Mouse (Mus musculus) liver, adult 2 months (tissue): ENCODE results near the gene Plaa. TPM values are rescaled to one million over a fixed set of nuclear protein-coding genes. Genes with fewer than 3 reads are reported as not detected.
A peak's percentile ranks its signal among the peaks of the same experiment; 100 is the strongest.

Experiments
- DNase-seq: peaks from one replicate; pipeline ENCODE4 v3.0.0-alpha.2; 2011; ENCODE audit warnings: low read depth, low spot score; ENCODE audit errors: extremely low read depth
- H3K27ac ChIP-seq: fragments of 200-500 bp; replicated peaks from 2 replicates; pipeline ENCODE4 v1.5.1; 2012; ENCODE audit warnings: low read depth, mild to moderate bottlenecking, control low read depth, inconsistent platforms, low read length; ENCODE audit not compliant: insufficient read depth
- H3K27me3 ChIP-seq: fragments of 200-500 bp; 2 replicates; pipeline ENCODE4 v1.6.1; 2012; ENCODE audit warnings: mild to moderate bottlenecking, moderate library complexity, low read length, inconsistent platforms; ENCODE audit not compliant: control insufficient read depth, insufficient read depth
- H3K36me3 ChIP-seq: fragments of 200-500 bp; 2 replicates; pipeline ENCODE4 v1.6.1; 2012; ENCODE audit warnings: low read length, inconsistent platforms; ENCODE audit not compliant: control insufficient read depth, insufficient read depth
- H3K4me1 ChIP-seq: fragments of 200-500 bp; 2 replicates; pipeline ENCODE4 v1.6.1; 2011; ENCODE audit warnings: low read length; ENCODE audit not compliant: control insufficient read depth, insufficient read depth
- H3K4me3 ChIP-seq: fragments of 200-500 bp; 2 replicates; pipeline ENCODE4 v1.5.1; 2011; ENCODE audit warnings: low read depth, mild to moderate bottlenecking, control low read depth, low read length, moderate library complexity; ENCODE audit not compliant: insufficient read depth
- H3K79me2 ChIP-seq: fragments of 200-500 bp; 2 replicates; pipeline ENCODE4 v1.6.1; 2012; ENCODE audit warnings: inconsistent platforms, mild to moderate bottlenecking, low read length, moderate library complexity; ENCODE audit not compliant: control insufficient read depth, insufficient read depth
- H3K9ac ChIP-seq: fragments of 200-500 bp; 2 replicates; pipeline ENCODE4 v1.6.1; 2012; ENCODE audit warnings: low read depth, mild to moderate bottlenecking, control low read depth, inconsistent platforms, low read length
- CTCF ChIP-seq: fragments of 200-500 bp; IDR thresholded peaks from 2 replicates; pipeline ENCODE4 v1.5.1; 2011; ENCODE audit warnings: low read depth, low read length, control low read depth
- POLR2A ChIP-seq: fragments of 200-500 bp; IDR thresholded peaks from 2 replicates; pipeline ENCODE4 v1.6.1; 2011; ENCODE audit warnings: low read length, control low read depth; ENCODE audit not compliant: insufficient read depth; ENCODE audit errors: extremely low read depth
- WGBS: fragments of 180-500 bp; shearing (Covaris S2); methylation state at CpG from one replicate; pipeline ENCODE4 v1.1.7; 2018; 5-methylcytosine and 5-hydroxymethylcytosine counted together
- polyA plus RNA-seq: library from polyadenylated mRNA; depleted of rRNA; stranded (reverse); fragments of >200 nt; gene quantifications from 2 replicates; pipeline ENCODE4 v1.2.3, GENCODE M21; 2012
- total RNA-seq: library from RNA; depleted of rRNA; stranded (reverse); fragments of >200 nt; gene quantifications from 2 replicates; pipeline ENCODE4 v1.2.3, GENCODE M21; 2014

The Plaa gene
- total and polyA plus RNA-seq, 2 experiments, result 26.1 to 46.7 TPM

DNA sequence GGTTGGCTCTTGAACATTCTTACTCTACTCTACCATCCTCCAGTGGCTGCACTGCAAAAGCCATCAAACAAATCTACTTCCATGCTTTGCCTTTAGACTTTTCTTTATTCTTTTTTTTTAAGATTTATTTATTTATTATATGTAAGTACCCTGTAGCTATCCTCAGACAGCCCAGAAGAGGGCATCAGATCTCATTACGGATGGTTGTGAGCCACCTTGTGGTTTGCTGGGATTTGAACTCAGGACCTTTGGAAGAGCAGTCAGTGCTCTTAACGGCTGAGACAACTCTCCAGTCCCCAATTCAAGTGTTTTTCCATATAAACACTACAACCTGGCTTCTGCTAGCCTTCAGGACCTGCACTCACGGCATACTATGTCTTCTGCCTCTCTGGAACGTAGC is 1.6 kb downstream of the Plaa start:
- 82% methylated on average over 4 of the region's 4 CpGs for WGBS
- Histone ChIP-seq H3K4me3 (no peak overlapping the region), H3K27me3 (no peaks in the 10 kb centered on the region), H3K79me2 (peaks cover 19% of the 10 kb centered on the region; the same call in 1 of the 2 replicates), H3K4me1 (peaks cover 2% of the 10 kb centered on the region), H3K9ac (no peak overlapping the region), H3K36me3 (no peaks in the 10 kb centered on the region), H3K27ac (no peak overlapping the region)
- TF ChIP-seq POLR2A (no peak), CTCF (no peak)
- DNase-seq, result no peak

DNA sequence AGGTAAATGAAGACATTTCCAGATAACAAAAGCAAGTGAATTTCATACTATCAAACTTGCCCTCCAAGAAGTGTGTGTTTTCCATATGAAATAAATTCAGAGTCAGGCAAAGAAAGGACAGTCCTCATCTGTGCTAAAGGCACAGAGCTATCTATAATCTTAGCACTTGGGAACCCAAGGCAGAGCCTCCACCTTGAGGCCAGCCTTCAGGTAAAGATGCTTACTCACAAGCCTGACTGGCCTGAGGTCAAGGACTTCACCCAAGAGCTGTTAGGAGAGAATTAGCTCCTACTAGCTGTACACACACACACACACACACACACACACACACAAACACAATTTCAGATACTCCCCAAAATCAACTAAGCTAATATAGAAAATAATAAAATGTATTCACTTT is 10.3 kb downstream of the Plaa start:
- Histone ChIP-seq H3K36me3 (0 out of 2 replicates have a peak, but pooled peaks cover 1% of the 10 kb centered on the region), H3K27ac (no peak overlapping the region), H3K9ac (no peak overlapping the region), H3K4me1 (peaks cover 10% of the 10 kb centered on the region), H3K27me3 (no peaks in the 10 kb centered on the region), H3K79me2 (peaks cover 32% of the 10 kb centered on the region; the same call in 1 of the 2 replicates), H3K4me3 (no peak overlapping the region)
- DNase-seq, result peak; percentile 24
- TF ChIP-seq CTCF (no peak), POLR2A (no peak)

DNA sequence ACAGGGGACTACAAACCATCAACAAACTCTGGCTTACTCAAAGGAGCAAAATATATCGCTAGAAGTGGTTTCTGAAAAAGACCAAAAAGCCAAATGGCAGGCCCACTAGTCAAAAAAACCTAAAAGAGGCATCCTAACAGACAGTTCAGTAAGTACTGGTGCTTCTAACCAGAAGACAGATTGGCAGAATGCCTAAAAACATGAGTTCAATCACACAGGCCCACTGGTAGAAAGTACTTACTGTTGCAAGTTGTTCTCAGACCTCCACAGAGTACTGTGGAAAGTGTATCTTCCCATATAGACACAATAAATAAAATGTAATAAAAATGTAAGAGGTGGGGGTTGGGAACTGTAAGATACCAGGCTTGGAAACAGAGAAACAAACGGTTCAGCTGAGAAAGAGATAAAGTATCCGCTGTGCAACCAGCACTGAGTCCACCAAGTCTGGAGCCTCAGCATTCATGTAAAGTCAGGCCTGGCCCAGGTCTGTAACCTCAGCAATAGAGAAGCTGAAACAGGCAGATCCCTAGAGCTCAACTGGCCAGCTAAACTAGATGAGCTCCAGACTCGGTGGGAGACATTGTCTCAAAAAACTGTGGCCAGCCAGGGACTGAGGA is 11.2 kb downstream of the Plaa start:
- DNase-seq, result peak; percentile 37

DNA sequence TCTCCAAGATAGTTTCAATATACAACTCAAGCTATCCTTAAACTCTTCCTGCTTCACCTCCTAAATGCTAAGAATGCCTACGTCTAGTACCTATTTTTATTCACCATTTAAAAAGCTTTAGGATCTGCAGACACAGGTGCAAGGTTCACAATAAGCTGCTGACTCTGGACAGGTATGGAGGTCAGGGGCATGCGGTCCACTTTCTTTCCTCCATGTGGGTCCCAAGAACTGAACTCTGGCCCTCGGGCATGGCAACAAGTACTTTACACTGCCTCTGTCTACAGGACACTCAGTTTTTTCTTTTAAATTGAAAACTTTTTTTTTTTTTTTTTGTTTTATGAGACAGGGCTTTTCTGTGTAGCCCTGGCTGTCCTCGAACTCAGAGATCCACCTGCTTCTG is 30.4 kb downstream of the Plaa start:
- TF ChIP-seq CTCF (no peak), POLR2A (no peak)
- H3K27ac ChIP-seq, result no peak overlapping the region

More for the DNA sequence above, 11.2 kb downstream of the Plaa start:
- WGBS, result 54% methylated on average over 4 of the region's 4 CpGs
- Histone ChIP-seq H3K4me3 (no peak overlapping the region), H3K9ac (no peak overlapping the region), H3K27me3 (no peaks in the 10 kb centered on the region), H3K79me2 (peaks cover 31% of the 10 kb centered on the region; the same call in 1 of the 2 replicates), H3K4me1 (peaks cover 10% of the 10 kb centered on the region), H3K27ac (no peak overlapping the region), H3K36me3 (peaks cover 3% of the 10 kb centered on the region; the same call in 1 of the 2 replicates)
- TF ChIP-seq CTCF, result no peak
- no peak for TF ChIP-seq POLR2A

DNA sequence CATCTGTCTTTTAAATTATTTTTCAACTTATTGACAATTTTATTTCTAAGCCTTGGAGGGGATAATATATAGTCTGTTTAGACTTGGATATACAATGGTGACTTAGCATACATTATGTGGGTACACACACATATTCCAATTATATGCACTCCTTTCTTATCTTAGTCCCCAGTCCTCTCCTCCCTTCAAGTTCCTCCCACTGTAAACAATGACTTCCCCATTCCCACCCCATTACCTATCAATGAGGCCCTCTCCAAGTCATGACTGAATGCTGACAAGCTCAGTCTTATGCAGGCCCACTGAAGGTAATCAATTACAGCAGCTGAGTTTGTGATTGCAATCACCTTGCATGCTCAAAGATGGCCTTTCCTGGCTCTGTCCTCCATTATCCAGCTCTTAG is 38.7 kb downstream of the Plaa start:
- peaks cover 9% of the 10 kb centered on the region; the same call in 1 of the 2 replicates for H3K4me1 ChIP-seq
- no peak overlapping the region for H3K27ac ChIP-seq
- H3K4me3 ChIP-seq, result no peak overlapping the region
- no peaks in the 10 kb centered on the region for H3K27me3 ChIP-seq
- H3K9ac ChIP-seq, result no peak overlapping the region
- no peak for DNase-seq
- H3K79me2 ChIP-seq, result no peaks in the 10 kb centered on the region
- peaks cover 14% of the 10 kb centered on the region for H3K36me3 ChIP-seq
- TF ChIP-seq CTCF, result no peak
- no peak for TF ChIP-seq POLR2A

More for the DNA sequence above, 30.4 kb downstream of the Plaa start:
- no peak for DNase-seq
- H3K27me3 ChIP-seq, result no peaks in the 10 kb centered on the region
- no peaks in the 10 kb centered on the region for H3K4me1 ChIP-seq
- no peaks in the 10 kb centered on the region for H3K79me2 ChIP-seq
- WGBS, result 97% methylated on average over 4 of the region's 4 CpGs
- no peak overlapping the region for H3K9ac ChIP-seq
- H3K36me3 ChIP-seq, result peaks cover 46% of the 10 kb centered on the region
- H3K4me3 ChIP-seq, result no peak overlapping the region

DNA sequence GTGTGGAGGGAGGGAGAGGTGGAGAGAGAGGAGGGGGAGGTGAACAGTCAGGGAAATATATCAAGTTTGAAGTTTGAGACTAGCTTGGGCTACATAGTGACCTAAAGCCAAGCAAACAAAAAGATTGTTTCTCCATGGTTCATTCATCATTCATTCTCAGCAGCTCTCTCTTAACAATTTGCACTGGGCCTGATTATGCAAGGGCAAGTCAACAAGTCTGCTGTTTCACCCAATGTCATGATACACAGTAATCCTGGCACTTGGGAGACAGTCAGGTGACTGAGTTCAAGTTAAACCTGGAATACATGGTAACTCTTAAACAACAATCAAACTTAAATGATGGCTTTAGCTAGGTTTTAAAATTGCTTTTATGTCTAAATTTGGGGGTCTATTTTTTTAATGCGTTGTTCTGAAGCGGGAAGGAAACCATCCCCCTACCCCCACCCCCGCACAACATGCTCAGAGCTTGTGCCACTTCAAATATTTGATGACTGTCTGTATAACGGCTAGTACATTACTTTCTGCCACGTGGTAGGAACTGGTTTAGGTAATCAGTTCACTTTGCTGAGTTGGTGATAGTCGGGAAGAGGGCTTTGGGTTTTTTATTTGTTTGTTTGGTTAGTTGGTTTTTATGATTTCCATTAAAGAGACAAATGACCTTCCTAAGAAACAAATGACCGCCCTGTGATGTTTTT is 40.9 kb downstream of the Plaa start:
- peak overlapping the region; percentile 60 for H3K27ac ChIP-seq
- 13% methylated on average over 7 of the region's 7 CpGs for WGBS

More for the DNA sequence above, 40.9 kb downstream of the Plaa start:
- no peak overlapping the region for H3K4me3 ChIP-seq
- H3K27me3 ChIP-seq, result no peaks in the 10 kb centered on the region
- no peak overlapping the region for H3K9ac ChIP-seq
- peak; percentile 96 for DNase-seq
- peaks cover 10% of the 10 kb centered on the region; the same call in 1 of the 2 replicates for H3K4me1 ChIP-seq
- peaks cover 5% of the 10 kb centered on the region for H3K36me3 ChIP-seq
- TF ChIP-seq CTCF (no peak), POLR2A (no peak)
- no peaks in the 10 kb centered on the region for H3K79me2 ChIP-seq
